Mouse (Mus musculus) heart, postnatal 25 days (tissue): ENCODE data around the gene Msh6. TPM values are rescaled to one million over a fixed set of nuclear protein-coding genes. Genes with fewer than 3 reads are reported as not detected.
"Not testable (repeated sequence)": the region's sequence is repeated elsewhere in the genome, so short reads cannot be mapped to it uniquely, and the experiment has no call there.

ENCODE experiments used
- DNase-seq: peaks from one replicate; pipeline ENCODE4 v3.0.0; 2022; ENCODE audit warnings: low spot score
- intact Hi-C: fragments of 180-260 bp; cut with DNase I; formaldehyde crosslinking; loops from one replicate; pipeline ENCODE4 v1.15.1; 2025
- total RNA-seq, 2 experiments: library from RNA; stranded (reverse); gene quantifications; 2 replicates each; pipeline ENCODE4 v1.2.3; 2021

Msh6 gene
- 1 to 10 TPM; 8.7 to 9.8 TPM for total RNA-seq

DNA sequence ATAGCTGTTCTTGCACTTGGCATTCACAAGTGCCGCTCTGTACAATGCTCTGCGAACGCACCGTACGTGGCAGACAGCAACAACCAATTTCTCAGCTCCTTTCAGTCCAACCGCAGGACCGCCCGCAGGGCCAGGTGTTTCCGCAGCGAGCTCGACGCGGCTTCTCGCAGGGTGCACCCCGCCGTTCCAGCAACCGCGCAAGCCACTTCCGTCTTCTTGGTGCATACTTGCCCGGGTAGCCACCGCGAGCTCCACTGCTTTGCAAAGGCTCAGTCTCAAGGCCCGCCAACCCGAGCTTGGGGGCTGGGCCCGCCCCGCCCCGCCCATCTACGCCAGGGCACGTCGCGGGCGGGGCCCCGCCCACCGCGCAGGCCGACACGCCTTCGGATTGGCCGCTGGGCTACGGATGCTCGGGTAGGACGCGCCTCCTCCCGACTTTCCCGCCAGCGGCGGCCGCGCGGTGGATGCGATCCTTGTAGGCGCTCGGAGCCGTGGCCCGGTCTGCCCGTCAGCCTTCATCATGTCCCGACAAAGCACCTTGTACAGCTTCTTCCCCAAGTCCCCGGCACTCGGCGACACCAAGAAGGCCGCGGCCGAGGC is at the start of gene Msh6:
Msh6 (plus strand) TSS at position 434 of the 600 bp plus-strand sequence.
- DNase-seq = peak; percentile 75
- intact Hi-C loops = loop anchor here (2.0 kb wide), 1 partner anchor 92 kb away; no protein-coding TSS in a partner anchor

GRCm38 (mm10) chr17:87934326-87934725 is 40.5 kb upstream of the Msh6 start:
- DNase-seq = no peak
- intact Hi-C loops = no loop called here

DNA sequence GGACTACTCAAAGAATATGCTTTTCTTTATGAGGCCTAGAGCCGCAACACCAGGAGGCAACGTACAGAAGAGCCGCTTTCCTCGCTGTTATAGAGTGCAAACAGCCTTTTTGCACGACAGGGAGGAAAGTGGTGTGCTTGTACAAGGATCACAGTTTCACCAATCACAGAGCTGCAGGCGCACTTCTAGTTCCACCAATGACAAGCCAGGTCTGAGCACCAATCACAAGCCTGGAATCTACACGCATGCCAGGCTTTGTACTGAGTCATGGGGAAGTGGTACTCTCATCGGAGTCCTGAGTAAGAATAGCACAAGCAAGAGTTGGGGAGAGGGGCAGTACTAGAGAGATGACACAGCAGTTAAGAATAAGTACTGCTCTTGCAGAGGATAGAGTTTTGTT is 40.1 kb upstream of the Msh6 start:
- intact Hi-C loops = no loop called here
- DNase-seq = no peak

GRCm38 (mm10) chr17:87936156-87936555 is 38.7 kb upstream of the Msh6 start:
- intact Hi-C loops = no loop called here
- no peak for DNase-seq

- intact Hi-C loops = loop anchor here (1.0 to 2.0 kb wide), 2 partner anchors 66 to 257 kb away; no protein-coding TSS in a partner anchor
- peak; percentile 10 for DNase-seq
Observed at GRCm38 (mm10) chr17:87948965-87949584, 25.8 kb upstream of the Msh6 start.

- intact Hi-C loops = not testable (repeated sequence)
Observed at GRCm38 (mm10) chr17:87954618-87955124, 20.2 kb upstream of the Msh6 start.

DNA sequence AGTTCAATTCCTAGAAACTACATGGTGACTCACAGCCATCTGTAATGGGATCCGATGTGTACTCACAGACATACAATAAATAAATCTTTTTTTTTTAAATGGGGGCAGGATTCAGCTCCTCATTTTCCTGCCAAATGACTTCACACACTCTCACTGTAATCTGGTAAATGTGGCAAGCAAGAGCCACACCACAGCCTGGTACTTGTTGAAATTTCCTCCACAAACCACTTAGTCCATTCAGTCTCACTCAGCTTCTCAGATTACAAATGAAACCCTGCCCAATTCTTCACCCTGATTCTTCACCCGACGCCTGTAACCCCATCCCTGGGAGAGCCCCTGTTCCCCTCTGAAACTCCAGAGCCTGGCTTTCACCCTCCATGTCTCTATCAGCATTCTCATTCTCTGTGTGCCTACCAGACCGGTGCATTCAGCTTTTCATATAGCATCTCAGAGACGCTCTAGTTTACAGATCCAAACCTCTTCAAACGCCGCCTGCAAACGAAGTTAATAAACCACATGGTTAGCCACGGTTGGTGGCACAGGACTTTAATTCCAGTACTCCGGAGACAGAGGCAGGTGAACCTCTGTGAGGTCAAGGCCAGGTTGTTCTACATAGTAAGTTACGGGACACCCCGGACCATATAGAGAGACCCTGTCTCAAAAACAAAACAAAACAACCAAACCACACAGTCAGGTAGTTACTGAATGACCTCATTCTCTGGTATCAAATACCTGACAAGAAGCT is 17.6 kb upstream of the Msh6 start:
- no peak for DNase-seq
- intact Hi-C loops = no loop called here

More at GRCm38 (mm10) chr17:87954618-87955124, 20.2 kb upstream of the Msh6 start:
- DNase-seq = not testable (repeated sequence)

DNA sequence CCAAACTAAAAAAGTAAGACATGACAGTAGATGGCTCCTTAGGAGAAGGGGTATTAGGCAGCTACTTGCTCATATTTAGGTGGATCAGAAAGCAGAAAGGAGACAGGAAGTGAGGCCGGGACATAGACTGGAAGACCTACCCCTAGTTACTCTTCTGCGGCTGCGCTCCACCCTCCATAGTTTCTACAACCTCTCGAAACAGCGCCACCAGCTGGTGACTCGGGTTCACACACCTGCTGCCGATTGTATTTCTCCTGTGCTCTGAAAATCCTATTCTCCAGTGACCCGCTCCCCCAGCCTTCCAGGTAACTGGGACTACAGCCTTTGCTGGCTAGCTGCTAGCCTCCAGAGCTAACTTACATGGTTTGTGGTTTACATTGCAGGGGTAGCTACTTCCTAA is 16.6 kb upstream of the Msh6 start:
- no peak for DNase-seq
- intact Hi-C loops = no loop called here

DNA sequence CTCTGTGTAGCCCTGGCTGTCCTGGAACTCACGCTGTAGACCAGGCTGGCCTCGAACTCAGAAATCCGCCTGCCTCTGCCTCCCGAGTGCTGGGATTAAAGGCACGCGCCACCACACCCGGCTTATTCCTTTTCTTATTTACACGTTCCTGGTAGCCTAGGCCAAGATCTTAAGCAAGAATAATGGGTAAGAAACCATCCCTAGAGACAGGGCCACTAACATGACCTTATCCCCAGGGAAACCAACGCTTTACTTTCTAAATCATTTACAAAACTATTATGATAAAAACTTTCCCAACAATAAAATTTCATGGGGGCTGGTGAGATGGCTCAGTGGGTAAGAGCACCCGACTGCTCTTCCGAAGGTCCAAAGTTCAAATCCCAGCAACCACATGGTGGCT is 15.5 kb upstream of the Msh6 start:
- DNase-seq = not testable (repeated sequence)

DNA sequence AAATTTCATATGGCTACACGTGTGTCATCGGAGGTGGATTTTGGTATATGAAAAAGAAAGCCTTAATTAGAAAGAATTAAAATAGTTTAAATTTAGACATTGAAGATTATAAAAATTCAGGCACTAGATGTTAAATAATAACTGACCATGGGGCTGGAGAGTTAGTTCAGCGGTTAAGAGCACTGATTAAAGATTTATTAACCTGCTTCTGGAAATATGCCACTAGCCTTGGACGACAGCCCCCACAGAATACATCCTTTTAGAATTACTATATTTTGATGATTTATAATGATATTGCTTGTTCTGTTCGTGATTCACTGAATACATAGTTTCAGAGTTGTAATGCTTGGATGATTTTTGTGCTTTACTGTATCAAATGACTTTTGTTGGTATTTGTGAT is 14.9 kb upstream of the Msh6 start:
- DNase-seq, intact Hi-C loops: not testable (repeated sequence)

More for the DNA sequence above, 15.5 kb upstream of the Msh6 start:
- intact Hi-C loops = not testable (repeated sequence)

DNA sequence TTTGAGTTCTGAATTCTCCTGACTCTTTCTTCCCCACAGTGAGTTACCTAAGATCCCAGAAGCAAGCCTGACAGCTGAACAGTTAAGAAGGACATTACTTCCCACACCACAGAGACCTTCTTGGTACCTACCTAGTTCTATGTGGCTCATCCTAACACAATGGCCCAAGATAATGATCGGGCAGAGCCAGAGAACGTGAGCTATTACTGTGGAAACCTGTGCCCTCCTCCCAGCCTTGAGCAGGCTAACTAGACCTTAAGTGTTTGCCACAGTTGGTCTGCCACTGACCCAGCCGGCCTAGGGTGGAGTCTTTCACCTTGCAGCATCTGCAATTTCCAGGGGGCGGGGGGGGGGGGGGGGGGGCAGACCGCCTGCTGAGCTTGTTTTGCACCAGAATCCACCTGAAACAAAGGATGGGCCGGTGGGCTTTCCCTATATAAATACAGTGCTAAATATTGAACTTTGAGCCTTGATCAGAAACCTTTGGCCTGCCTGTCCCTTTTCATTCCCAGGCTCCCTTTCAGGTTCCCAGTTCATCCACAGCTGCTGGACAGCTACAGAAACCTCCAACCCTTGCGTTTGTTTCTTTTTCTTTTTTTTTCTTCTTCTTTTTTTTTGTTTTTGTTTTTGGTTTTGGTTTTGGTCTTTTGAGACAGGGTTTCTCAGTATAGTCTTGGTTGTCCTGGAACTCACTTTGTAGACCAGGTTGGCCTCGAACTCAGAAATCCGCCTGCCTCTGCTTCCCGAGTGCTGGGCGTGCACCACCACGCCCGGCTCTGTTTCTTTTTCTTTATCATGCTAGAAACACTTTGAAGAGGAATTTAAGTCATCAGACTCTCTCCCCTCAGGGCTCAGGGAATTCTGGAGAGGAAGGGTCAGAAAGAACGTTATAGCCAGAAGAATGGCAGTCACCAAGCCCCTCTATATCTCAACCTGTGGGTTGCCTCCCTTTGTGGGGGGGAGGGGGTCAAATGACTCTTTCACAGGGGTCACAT is 11.5 kb upstream of the Msh6 start:
- no peak for DNase-seq
- intact Hi-C loops = no loop called here

- DNase-seq, intact Hi-C loops: not testable (repeated sequence)
Observed at GRCm38 (mm10) chr17:87968483-87968926, 6.4 kb upstream of the Msh6 start.

- intact Hi-C loops = not testable (repeated sequence)
Observed at GRCm38 (mm10) chr17:87971696-87972591, 2.9 kb upstream of the Msh6 start.

GRCm38 (mm10) chr17:87972856-87973255 is 2.0 kb upstream of the Msh6 start:
- DNase-seq = no peak
- intact Hi-C loops = no loop called here

More at GRCm38 (mm10) chr17:87971696-87972591, 2.9 kb upstream of the Msh6 start:
- not testable (repeated sequence) for DNase-seq

DNA sequence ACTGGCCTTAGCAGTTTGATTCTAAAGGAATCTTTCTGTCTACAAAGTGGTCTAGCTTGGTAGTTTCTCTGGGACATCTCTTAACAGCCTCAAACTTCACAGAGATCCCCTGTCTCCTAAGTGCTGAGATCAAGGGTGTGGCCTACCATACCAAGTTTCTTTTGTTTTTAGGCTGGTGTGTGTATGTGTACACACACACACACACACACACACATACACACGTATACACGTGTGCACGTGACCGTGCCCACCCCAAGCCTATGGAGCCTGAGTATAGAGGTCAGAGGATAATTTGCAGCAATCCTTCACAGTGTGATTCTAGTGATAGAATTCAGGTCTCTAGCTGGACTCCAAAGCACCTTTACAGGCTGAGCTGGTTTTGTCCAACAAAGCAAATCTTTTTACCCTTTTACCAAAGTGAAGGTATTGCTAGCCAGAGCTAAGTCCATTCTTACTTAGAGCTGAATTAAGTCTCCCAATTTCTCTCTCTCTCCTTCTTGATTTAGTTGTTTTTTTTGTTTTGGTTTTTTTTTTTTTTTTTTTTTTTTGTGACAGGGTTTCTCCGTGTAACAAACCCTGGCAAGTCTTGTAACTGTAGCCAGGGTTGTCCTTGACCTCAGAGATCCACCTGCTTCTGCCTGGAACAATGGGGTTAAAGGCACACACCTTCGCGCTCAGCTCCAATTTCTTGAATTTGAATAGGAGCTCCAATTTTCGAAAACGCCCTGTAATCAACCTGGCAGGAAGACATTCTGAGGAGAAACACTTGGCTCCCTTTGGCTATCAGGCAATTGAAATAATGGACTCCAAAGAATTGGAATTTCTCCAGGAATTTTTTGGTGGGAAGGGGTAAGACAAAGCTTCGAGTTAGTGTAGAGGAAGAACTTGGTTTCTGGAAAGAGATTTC is 1.3 kb upstream of the Msh6 start:
- intact Hi-C loops = loop anchor here (2.0 kb wide), 1 partner anchor 93 kb away; no protein-coding TSS in a partner anchor
- no peak for DNase-seq

GRCm38 (mm10) chr17:87975229-87975853 is 479 bp downstream of the Msh6 start:
- intact Hi-C loops = loop anchor here (2.0 kb wide), 1 partner anchor 91 kb away; no protein-coding TSS in a partner anchor
- DNase-seq = no peak
